Mouse (Mus musculus) frontal cortex, postnatal 10 days (tissue): ENCODE measurements around the gene Asb5.
"Not testable (repeated sequence)": the region's sequence is repeated elsewhere in the genome, so short reads cannot be mapped to it uniquely, and the experiment has no call there.

Experiments
- DNase-seq, 2 experiments: peaks; one replicate each; pipeline ENCODE4 v3.0.0; 2022; ENCODE audit warnings: low spot score in 2 of 2, mixed read lengths in 1 of 2

Asb5 gene

DNA sequence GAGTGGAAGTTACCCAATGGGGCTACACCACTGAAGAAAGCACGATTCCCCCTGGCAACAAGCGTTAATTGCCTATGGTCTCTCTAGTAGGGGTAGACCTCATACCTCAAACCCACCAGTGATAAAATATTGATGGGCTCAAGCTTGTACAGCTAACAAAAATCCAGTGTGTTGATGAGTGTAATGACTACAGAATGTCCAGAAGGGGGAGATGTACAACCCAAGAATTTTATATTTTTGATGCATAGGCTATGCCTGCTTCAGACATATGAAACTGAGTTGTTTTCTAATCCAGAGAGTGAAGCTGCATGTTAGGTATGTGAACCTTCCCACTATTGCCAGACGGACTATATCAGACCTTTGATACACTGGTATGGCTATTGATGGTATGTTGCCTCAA is 7.9 kb downstream of the Asb5 start:
- no peak for DNase-seq

DNA sequence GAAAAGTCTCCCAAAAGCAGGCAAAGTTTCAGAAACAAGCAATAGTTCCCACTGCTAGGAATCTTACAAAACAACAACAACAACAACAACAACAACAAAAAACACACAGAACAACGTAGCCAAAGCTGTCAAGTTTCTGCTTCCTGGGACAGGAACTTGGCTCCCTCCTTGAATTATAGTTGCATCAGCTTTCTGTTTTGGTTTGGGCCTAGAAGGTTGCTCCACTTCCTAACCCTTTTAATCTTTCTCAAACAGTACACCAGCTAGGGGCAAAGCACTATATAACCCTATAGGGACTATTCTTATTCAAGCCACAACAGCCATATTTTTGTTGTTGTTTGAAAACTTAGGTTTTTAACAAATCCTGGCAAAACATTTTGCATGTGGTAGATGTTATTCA is 12.0 kb downstream of the Asb5 start:
- DNase-seq = no peak

DNA sequence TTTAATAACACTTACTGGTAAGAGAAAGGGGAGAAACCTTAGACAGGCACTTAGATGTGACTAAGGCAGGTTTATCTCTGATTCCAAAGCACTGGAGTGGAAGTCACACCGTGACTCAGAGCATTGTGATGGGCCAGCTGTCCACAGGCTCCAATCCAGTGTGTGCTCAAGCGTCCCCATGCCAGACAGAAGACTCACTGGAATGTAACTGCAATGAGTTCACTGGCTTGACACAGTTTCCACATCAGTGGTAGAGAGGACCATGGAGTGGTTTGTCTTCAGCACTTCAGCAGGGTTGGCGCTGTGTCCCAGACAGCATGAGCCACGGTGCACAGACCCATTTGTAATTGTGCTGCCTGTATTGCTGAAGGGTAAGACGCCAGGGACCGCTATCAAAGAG is 19.0 kb downstream of the Asb5 start:
- no peak for DNase-seq

DNA sequence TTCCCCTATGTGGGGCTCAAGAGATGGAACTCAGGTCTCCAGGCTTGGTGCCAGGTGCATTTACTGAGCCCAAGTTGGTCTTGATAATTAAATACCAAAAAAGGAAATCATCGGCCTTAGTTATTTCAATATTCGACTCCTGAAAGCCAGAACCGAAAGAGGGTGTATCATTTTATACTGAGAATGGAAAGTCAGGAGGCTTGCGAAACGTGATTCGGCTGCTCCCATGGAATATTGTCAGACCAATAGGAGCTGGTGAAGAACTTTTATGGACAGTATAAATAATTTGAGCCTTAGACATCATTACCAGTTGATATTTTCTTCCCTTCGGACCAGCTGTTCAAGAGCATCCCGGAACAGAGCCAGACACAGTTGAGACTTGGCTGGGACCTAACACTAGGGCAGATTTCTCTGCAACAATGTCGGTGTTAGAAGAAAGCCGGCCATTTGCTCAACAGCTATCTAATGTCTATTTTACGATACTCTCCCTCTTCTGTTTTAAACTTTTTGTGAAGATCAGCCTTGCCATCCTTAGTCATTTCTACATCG is 20.7 kb downstream of the Asb5 start:
- DNase-seq = no peak

DNA sequence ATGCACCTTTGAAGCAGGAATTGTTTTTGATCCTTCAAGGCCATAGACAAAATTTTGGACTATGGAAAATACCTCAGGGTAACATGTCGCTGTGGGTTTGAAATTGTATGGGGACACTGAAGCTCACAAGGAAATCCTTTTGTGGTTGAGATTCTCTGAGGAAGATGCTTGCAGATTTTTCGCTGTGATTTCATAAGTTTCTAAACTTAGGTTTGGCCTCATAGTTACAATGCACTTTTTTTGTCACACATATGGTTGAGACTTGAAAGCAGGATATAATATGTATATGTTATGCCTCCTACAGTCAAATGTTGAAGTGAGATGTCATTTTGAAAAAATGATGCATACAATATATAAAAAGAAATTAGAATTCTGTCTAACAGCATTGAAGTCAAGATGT is 25.5 kb downstream of the Asb5 start:
- no peak for DNase-seq

DNA sequence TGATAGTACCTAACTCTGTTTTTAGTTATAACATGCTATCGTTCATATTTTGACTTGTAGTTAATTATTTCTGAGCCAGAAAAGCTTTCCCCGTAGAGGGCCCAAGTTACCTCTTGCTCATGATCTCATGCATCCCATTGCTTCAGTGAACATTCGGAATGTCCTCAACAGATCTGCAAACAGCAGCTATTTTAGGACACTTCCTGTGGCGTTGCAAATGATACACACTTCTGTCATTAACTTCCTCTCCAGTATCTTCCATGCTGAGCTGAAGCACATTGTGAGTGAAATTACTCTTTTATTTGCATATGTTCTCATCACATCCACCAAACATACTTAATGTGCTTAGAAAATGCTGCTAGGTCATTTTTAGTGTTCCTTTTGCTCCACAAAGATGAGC is 32.8 kb downstream of the Asb5 start:
- no peak for DNase-seq

DNA sequence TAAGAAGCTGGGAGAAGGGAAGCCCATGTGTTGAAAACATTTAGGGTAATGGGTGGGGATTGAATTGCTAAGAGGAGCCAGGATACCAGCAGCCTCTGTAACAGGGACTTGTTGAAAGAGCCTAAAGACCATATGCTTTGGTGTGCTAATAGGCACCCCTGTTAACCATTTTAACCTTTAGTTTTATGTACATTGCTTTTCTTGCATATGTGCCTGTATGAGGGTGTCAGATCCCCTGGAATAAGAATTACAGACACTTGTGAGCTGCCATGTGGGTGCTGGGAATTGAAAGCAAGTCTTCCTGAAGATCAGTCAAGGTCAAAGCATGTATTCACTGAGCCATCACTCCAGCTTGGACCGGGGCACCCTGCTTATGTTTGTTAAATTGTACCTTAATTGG is 35.8 kb downstream of the Asb5 start:
- DNase-seq = no peak

DNA sequence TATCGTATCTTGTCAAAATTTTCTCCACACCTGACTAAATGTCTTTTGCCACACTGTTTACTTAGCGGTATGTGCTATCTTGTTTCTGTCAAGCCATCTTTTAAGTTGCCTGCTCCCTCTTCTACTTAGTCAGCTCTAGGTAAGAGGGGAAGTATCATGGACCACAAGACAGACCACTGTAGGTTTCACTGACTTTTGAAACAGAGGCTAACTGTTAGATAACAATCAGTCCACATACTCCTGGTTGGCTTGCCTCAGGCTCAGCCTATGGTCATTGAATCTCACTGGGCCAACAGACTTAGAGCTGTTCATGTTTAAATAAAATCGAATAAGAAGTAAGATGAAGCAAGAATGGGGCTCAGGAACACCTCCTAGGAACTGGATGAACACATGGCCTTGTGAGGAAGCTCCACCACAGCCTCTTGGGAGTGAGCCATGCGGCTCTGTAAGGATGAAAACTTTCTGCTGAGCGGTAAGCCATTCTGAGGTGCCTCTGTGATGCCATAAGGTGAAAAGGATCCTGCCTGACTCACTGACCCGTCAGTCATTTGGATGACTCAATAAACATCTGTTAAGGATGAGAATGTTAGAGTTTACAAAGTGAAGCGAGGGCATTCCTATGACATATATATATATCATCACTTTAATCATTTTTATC is 36.4 kb downstream of the Asb5 start:
- DNase-seq = no peak

DNA sequence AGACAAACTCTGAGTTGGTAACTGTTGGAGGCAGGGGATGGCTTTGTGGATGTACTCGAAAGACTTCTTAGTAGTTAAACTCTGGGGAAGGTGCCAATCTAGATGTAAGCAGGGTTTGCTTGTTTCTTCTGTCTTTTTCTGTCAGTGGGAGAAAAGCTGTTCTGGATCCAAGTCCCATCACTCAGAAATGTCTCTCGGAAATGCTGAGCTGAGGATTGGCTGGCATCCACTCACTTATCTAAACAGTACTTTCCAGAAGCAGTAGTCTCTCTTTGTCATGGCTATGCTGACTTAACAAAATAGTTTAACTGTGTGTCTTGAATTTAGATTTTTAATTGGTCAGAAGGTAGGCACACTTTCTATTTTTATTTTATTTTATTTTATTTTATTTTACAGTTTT is 37.8 kb downstream of the Asb5 start:
- no peak for DNase-seq

DNA sequence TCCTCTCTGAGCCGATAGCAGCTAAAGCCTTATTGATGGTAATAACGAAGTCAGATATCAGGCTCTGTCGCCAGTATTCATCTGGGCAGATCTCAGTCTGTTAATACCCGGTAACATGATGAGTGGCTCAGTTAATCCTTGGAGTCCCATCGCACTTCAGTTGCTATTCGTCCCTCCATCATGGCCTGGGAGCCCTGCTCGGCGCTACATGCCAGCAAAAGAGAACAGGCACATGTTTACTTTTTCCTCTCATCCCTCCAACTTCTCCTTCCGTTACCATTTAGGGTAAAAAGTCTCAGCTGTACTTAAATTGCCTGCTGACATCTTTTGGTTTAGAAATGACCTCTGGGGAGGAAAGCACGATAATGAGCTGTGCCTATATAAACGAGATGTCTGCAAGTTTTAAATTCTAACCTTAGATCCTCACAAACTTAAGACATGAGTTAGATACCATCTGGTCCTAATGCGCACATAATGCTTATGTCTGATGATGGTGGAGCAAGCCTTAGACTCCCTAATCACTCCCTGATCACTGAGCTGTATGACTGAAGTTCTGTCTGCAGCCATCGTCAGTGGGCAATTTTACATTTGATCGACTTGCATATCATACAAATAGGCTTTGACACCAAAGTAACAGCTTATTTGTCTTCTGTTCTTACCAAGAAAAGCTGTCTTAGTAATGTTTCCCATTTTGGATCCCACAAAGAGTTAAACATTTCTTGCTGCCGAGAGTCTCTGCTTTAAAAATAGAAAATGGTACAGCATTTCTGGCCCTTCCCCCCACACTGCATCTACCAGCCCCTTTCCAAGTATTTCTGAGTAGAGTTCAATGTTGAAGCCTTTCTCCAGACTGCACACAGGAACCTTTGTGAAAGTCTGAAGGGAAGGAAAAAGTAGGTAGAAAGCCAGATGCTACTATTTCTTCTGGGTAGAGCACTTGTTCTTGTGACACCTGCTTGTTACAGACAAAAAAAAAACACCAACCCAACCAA is 41.5 kb downstream of the Asb5 start:
- DNase-seq = no peak

DNA sequence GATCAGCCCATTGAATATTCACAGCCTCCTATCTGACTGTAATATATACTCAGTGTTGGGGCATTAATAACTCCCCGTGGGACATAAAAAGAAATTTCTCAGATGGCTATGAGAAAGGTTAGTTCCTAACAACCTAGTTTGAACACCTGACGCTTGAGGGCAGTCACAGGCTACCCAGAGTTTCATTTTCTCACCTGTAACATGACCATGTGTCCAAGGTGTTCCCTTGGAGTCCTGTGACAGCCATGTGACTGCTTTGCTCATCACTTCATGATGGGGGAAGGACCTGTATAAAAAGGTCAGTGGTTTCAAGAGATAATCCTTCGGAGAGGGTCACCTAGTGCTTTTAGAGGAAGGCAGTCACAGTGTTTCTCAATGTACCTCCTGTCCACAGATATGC is 52.1 kb downstream of the Asb5 start:
- no peak for DNase-seq

DNA sequence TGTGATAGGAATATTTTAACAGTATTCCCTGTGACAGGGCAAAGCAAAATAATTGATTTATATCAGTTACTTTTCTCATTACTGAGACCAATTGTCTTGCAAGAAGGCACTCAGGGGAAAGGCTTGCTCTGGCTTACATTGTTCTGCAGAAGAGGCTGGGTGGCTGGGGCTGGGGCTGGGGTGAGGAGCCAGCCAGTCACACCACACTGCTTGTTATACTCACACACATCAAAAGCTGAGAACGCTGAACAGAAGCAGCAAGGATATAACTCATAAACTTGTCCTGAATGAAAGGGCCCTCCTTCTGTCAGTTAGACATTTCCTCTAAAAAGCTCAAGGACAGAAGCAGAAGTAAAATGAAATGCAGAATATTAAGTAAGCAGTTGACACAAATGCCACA is 53.5 kb downstream of the Asb5 start:
- DNase-seq = no peak

DNA sequence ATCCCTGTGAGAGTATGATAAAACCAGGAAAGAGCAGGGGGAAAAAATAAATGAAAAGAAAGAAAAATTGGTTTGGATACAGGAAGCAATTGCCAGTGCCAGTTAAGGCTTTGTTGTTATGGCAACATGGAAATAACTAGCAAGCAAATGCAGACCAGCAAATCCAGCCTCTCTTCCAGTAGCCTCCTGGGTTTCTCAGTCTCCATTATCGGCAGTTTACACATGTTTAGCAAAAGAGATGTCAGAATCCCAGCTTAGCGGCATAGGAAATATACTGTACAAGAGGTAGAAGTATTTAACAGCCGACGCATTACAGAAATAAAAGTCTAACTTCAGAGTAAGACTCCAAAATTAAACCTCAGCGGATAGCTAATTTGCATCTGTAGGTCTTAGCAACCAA is 65.3 kb downstream of the Asb5 start:
- DNase-seq = no peak

DNA sequence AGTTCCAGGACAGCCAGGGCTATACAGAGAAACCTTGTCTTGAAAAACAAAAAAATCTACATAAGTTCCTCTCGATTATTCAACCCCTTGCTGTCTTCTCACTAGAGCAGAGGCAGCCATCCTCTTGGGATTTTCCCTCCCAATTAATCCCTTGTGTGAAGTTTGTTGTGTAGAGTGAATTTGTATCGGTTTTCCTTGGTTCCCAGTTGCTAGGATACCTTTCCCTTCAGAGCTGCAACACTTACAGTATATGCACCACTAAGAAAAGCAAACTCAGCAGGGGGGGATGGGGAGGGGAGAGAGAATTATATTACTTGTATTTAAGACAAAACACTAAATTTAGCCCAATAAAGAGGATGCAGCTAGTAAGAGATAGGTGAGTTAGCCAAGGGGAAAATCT is 66.7 kb downstream of the Asb5 start:
- DNase-seq = no peak

DNA sequence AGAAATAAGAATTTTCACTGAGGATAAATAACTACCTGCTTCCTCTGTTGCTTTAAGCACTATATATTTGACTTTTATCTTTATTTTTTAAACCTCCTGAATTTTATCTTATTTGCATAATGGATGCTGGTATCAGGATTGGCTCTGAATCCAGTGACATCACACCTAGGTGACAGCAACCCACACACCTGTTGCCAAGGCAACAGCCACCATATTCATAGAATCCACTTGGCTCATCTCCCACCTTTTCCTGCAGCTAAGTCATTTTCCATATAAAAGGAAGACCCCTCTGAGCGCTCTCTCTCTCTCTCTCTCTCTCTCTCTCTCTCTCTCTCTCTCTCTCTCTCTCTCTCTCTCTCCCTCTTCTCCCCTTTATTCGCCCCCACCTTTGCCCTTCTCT is 67.6 kb downstream of the Asb5 start:
- DNase-seq = peak in 1 of 2 experiments; percentile 40

DNA sequence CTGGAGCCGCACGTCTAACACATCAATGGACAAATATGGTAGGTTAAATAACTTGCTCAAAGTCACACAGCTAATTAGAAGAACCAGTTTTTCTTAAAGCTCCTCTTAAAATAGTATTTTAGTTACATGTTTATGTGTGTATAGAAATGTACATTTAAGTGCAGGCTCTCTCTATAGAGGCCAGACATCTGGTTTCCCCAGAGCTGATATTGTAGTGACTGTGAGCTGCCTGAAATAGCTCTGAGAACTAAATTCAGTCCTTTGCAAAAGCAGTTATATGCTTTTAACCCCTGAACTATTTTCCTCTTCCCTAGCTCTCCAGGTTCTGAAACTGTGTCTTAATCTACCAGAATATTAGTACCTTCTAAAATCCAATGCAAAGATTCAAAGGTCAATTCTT is 68.0 kb downstream of the Asb5 start:
- DNase-seq = no peak

DNA sequence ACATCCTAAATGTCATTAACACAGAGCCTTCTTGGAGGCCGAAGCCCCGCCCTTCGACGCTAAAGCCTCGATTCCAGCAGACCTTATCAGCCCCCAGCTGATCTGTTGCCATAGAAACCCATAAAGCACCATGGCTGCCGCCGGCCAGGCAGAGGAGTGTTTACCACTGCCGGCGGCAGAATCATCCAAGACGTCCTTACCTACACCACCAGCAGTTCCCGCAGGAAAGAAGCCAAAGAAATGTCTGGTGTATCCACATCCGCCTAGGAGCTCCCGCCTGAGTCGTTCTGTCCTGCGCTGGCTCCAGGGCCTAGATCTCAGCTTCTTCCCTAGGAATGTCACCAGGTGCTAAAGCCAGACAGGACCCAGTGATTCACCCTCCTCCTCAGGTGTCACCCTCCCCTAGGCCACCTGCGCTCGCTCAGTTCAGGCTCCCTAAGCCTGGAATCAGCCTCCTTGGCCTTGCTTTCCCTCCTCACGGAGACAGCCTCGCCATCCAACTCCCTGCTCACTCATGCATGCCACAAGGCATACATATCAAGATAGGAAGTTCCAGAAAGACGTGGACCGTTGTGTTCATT is 71.4 kb downstream of the Asb5 start, which contains the start of gene Spata4:
Spata4 (plus strand) TSS at position 111 of the 581 bp plus-strand sequence.
- peak; percentile 24 to 26 for DNase-seq

DNA sequence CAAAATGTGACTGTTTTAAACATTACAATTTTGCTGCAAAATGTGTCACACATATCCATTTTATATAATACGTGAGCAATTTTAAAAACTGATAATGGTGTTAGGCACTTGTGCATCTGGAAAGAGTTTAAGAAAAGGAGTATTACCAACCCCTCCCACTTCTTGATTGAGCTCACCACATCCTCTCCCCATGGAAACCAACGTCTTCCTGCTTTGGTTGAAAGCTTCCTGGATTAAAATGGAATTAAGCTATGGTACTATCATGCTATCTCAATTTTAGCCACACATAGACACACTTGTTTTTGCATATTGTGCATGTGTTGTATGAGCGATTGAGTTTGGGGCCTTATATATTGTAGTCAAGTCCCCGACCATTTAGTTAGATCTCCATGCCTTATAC is 74.1 kb downstream of the Asb5 start:
- no peak for DNase-seq

DNA sequence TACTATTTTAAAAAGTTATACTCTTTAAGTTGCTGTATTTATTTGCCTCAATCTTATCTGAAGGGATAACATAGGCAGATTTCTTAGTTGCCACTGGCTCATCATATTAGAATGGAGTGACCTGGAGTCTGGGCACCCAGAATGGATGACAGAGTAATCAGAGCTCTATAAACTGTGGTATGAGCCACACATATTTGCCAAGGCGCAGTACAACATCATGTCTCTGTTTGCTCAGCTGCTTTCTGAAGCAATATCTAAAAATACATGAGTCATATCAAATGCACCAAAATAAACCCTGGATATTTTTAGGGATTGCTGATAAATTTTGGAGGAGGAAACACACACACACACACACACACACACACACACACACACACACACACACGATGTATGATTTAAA is 80.0 kb downstream of the Asb5 start:
- no peak for DNase-seq

DNA sequence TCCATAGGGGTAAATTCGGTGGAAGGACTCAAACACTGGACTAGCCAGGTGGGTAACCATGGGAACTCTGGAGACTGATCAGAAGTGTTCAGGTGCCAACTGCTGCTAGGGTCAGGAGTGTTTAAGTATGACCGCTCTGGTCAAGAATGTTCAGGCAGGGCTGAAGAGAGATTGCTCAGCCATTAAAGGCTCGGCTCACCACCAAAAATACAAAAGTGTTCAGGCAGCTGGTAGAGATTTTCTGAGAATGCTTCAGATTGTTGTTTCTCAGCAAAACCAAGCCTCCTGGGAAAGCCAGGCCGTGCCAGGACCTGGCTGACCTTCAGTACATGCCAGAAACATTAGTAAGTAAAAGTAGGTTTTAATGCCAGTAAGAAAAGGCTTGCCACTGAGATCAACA is 80.9 kb downstream of the Asb5 start:
- DNase-seq = no peak

DNA sequence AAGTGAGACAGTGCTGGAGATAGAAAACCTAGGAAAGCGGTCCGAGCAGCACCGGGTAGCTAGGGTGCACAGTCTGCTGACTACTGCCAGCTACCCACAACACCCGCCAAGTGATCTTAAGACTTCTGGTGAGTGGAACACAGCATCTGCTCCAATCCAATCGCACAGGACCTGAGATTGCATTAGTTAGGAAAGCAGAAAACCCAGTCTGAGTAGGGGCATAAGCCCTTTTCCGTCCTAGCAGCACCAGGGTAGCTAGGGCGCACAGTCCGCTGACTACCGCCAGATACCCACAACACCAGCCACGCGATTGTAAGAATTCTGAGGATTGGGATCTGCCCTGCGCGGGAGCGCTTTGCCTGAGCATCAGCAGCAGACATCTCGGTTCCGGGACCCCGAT is 87.3 kb downstream of the Asb5 start:
- not testable (repeated sequence) for DNase-seq
